Mouse (Mus musculus) thymus, adult 2 months (tissue): Measurements from ENCODE around the gene Olfr1513. TPM values are rescaled to one million over a fixed set of nuclear protein-coding genes. Genes with fewer than 3 reads are reported as not detected.
"Not testable (repeated sequence)": the region's sequence is repeated elsewhere in the genome, so short reads cannot be mapped to it uniquely, and the experiment has no call there.

Experiments used
- DNase-seq: peaks from one replicate; pipeline ENCODE4 v3.0.0; 2021
- H3K27ac ChIP-seq: fragments of 200-500 bp; 2 replicates; pipeline ENCODE4 v1.5.1; 2012; ENCODE audit warnings: low read length, control low read depth; ENCODE audit not compliant: control insufficient read depth, insufficient read depth
- H3K27me3 ChIP-seq: fragments of 200-500 bp; 2 replicates; pipeline ENCODE4 v1.6.1; 2012; ENCODE audit warnings: mild to moderate bottlenecking, low read length, moderate library complexity, mixed read lengths; ENCODE audit not compliant: control insufficient read depth, insufficient read depth
- H3K36me3 ChIP-seq: fragments of 200-500 bp; 2 replicates; pipeline ENCODE4 v1.6.1; 2012; ENCODE audit warnings: mild to moderate bottlenecking, low read length, moderate library complexity; ENCODE audit not compliant: control insufficient read depth, insufficient read depth
- H3K4me1 ChIP-seq: fragments of 200-500 bp; replicated peaks from 2 replicates; pipeline ENCODE4 v1.6.1; 2012; ENCODE audit warnings: low read length; ENCODE audit not compliant: control insufficient read depth, insufficient read depth
- H3K4me3 ChIP-seq: fragments of 200-500 bp; 2 replicates; pipeline ENCODE4 v1.5.1; 2012; ENCODE audit warnings: mild to moderate bottlenecking, low read length, control low read depth, moderate library complexity; ENCODE audit not compliant: control insufficient read depth, insufficient read depth
- CTCF ChIP-seq: fragments of 200-500 bp; IDR thresholded peaks from 2 replicates; pipeline ENCODE4 v1.5.1; 2012; ENCODE audit warnings: mild to moderate bottlenecking, control low read depth, low read length, moderate library complexity, borderline replicate concordance; ENCODE audit not compliant: control insufficient read depth, poor library complexity, insufficient read depth; ENCODE audit errors: extremely low read depth
- POLR2A ChIP-seq: fragments of 200-500 bp; IDR thresholded peaks from 2 replicates; pipeline ENCODE4 v1.6.1; 2012; ENCODE audit warnings: mild to moderate bottlenecking, low read length, control low read depth, moderate library complexity; ENCODE audit not compliant: control insufficient read depth, poor library complexity, insufficient read depth; ENCODE audit errors: extremely low read depth
- WGBS: fragments of 180-500 bp; shearing (Covaris S2); methylation state at CpG from one replicate; pipeline ENCODE4 v1.1.7; 2018; 5-methylcytosine and 5-hydroxymethylcytosine counted together
- polyA plus RNA-seq: library from polyadenylated mRNA; depleted of rRNA; stranded (reverse); fragments of >200 nt; gene quantifications from 2 replicates; pipeline ENCODE4 v1.2.3, GENCODE M21; 2012; rRNA removed

The Olfr1513 gene
- not detected in 2 replicates for polyA plus RNA-seq

- Histone ChIP-seq H3K36me3 (no peaks in the 10 kb centered on the region), H3K27me3 (no peaks in the 10 kb centered on the region), H3K4me3 (no peak within 1 kb of the TSS), H3K4me1 (no peaks in the 10 kb centered on the region), H3K27ac (no peak within 1 kb of the TSS)
- TF ChIP-seq POLR2A = no peak
- no peak for TF ChIP-seq CTCF
- no peak for DNase-seq
- WGBS = 78% methylated on average over 4 of the region's 4 CpGs
These were observed at the start of gene Olfr1513 for GRCm38 (mm10) chr14:52356308-52356707. Gene Olfr1513 (minus strand): TSS chr14:52356408.

- H3K27ac ChIP-seq = no peak within 1 kb of the TSS
- no peak within 1 kb of the TSS for H3K4me3 ChIP-seq
- H3K27me3 ChIP-seq = no peaks in the 10 kb centered on the region
- H3K36me3 ChIP-seq = no peaks in the 10 kb centered on the region
- 87% methylated on average over 4 of the region's 4 CpGs for WGBS
- TF ChIP-seq CTCF = no peak
- no peak for TF ChIP-seq POLR2A
- H3K4me1 ChIP-seq = no peaks in the 10 kb centered on the region
- no peak for DNase-seq
These were observed 41.1 kb upstream of the Olfr1513 start, which contains the start of gene Olfr1511 for GRCm38 (mm10) chr14:52397279-52397678. Gene Olfr1511 (minus strand): TSS chr14:52397379.

GRCm38 (mm10) chr14:52390084-52390848, 34.1 kb upstream of the Olfr1513 start:
- DNase-seq, H3K4me1 ChIP-seq, H3K36me3 ChIP-seq, H3K27ac ChIP-seq, H3K27me3 ChIP-seq, H3K4me3 ChIP-seq: not testable (repeated sequence)
- WGBS = 42% methylated on average over 9 of the region's 9 CpGs

GRCm38 (mm10) chr14:52379068-52379467, 22.9 kb upstream of the Olfr1513 start, which contains the start of gene Olfr1512:
Gene Olfr1512 (minus strand): TSS chr14:52379168.
- no peak for DNase-seq
- TF ChIP-seq POLR2A (no peak), CTCF (no peak)
- Histone ChIP-seq H3K4me3 (no peak within 1 kb of the TSS), H3K4me1 (no peaks in the 10 kb centered on the region), H3K27me3 (no peaks in the 10 kb centered on the region), H3K27ac (no peak within 1 kb of the TSS), H3K36me3 (no peaks in the 10 kb centered on the region)
- 89% methylated on average over 2 of the region's 2 CpGs for WGBS

GRCm38 (mm10) chr14:52368741-52369140, 12.5 kb upstream of the Olfr1513 start:
- Histone ChIP-seq H3K36me3 (no peaks in the 10 kb centered on the region), H3K4me3 (no peak overlapping the region), H3K27me3 (no peaks in the 10 kb centered on the region), H3K4me1 (no peaks in the 10 kb centered on the region), H3K27ac (no peak overlapping the region)
- 90% methylated on average over 3 of the region's 3 CpGs for WGBS
- TF ChIP-seq CTCF (no peak), POLR2A (no peak)
- no peak for DNase-seq

GRCm38 (mm10) chr14:52339512-52339852, 16.7 kb downstream of the Olfr1513 start:
- DNase-seq = no peak
- TF ChIP-seq CTCF (no peak), POLR2A (no peak)
- no peaks in the 10 kb centered on the region for H3K27me3 ChIP-seq
- no peaks in the 10 kb centered on the region for H3K36me3 ChIP-seq
- 84% methylated on average over 6 of the region's 6 CpGs for WGBS
- H3K4me1 ChIP-seq = no peaks in the 10 kb centered on the region
- H3K27ac ChIP-seq = no peak overlapping the region
- no peak overlapping the region for H3K4me3 ChIP-seq
